Mouse (Mus musculus) MEL (cell line): Measurements from ENCODE around the gene Wnt1.

ENCODE experiments used
- CTCF ChIP-seq, 3 experiments: IDR thresholded peaks in 2 of 3; conservative IDR thresholded peaks in 1 of 3; 2 replicates each; pipeline ENCODE4 v1.5.1; 2011 to 2012; ENCODE audit warnings: low read length in 3 of 3, low read depth in 2 of 3, mild to moderate bottlenecking in 2 of 3, improper control_type of control experiment in 1 of 3, inconsistent platforms in 1 of 3, mixed read lengths in 1 of 3, moderate library complexity in 1 of 3; ENCODE audit not compliant: control insufficient read depth in 1 of 3, insufficient read depth in 1 of 3, poor library complexity in 1 of 3, severe bottlenecking in 1 of 3
- ELF1 ChIP-seq: IDR thresholded peaks from 2 replicates; pipeline ENCODE4 v1.6.1; 2014; ENCODE audit warnings: low read depth, mild to moderate bottlenecking, inconsistent platforms, low read length, improper control_type of control experiment, moderate library complexity
- EP300 ChIP-seq, 2 experiments: IDR thresholded peaks; 2 replicates each; pipeline ENCODE4 v1.6.1; 2011; ENCODE audit warnings: improper control_type of control experiment in 2 of 2, low read length in 2 of 2, low read depth in 1 of 2, mild to moderate bottlenecking in 1 of 2
- MAX ChIP-seq: IDR thresholded peaks from 2 replicates; pipeline ENCODE4 v1.6.1; 2011; ENCODE audit warnings: low read length, improper control_type of control experiment
- MEF2A ChIP-seq: IDR thresholded peaks from 2 replicates; pipeline ENCODE4 v1.6.1; 2014; ENCODE audit warnings: low read depth, mild to moderate bottlenecking, inconsistent platforms, low read length, improper control_type of control experiment; ENCODE audit not compliant: poor library complexity, insufficient replicate concordance, severe bottlenecking; ENCODE audit errors: extremely low read depth
- MXI1 ChIP-seq: IDR thresholded peaks from 2 replicates; pipeline ENCODE4 v1.6.1; 2011; ENCODE audit warnings: mild to moderate bottlenecking, low read depth, low read length, improper control_type of control experiment
- MYC ChIP-seq: IDR thresholded peaks from 2 replicates; pipeline ENCODE4 v1.6.1; 2011; ENCODE audit warnings: low read depth, mild to moderate bottlenecking, low read length, improper control_type of control experiment, moderate library complexity
- POLR2A ChIP-seq, 2 experiments: IDR thresholded peaks; 2 replicates each; pipeline ENCODE4 v1.6.1; 2011 to 2012; ENCODE audit warnings: low read length in 2 of 2, mild to moderate bottlenecking in 2 of 2, control low read depth in 1 of 2, improper control_type of control experiment in 1 of 2, low read depth in 1 of 2, moderate library complexity in 1 of 2; ENCODE audit not compliant: control insufficient read depth in 1 of 2, insufficient read depth in 1 of 2, poor library complexity in 1 of 2
- POLR2AphosphoS2 ChIP-seq: IDR thresholded peaks from 2 replicates; pipeline ENCODE4 v1.6.1; 2011; ENCODE audit warnings: low read length, improper control_type of control experiment
- TAL1 ChIP-seq: IDR thresholded peaks from 2 replicates; pipeline ENCODE4 v1.6.1; 2012; ENCODE audit warnings: mild to moderate bottlenecking, inconsistent platforms, low read length, moderate library complexity, mixed read lengths
- USF1 ChIP-seq: IDR thresholded peaks from 2 replicates; pipeline ENCODE4 v1.6.1; 2014; ENCODE audit warnings: low read depth, mild to moderate bottlenecking, inconsistent platforms, low read length, improper control_type of control experiment, moderate library complexity

DNA sequence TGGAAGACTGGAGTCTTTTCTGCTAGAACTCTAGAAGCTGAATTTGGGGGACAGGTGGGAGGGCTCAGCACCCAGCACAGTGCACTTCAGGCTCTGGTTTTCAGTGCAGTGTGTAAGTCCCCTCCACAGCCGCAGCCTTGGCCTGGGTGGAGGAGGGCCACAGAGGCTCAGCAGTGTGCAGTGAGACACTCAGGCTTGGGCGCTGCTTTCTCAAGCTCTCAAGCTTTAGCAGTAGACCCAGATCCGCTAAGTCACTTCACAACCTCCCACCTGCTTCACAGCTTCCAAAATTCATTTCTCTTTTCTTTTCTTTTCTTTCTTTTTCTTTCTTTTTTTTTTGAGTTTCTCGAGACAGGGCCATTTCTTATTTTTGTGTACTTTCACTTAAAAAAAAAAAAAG, 31.3 kb downstream of the Wnt1 start:
- TF ChIP-seq CTCF (IDR thresholded peaks at IDR 0.05 in 2 of 3, conservative IDR thresholded peaks at IDR 0.05 in 1 of 3; ENCODE audit: control insufficient read depth in 1 of 3, insufficient read depth in 1 of 3, low read depth in 2 of 3, low read length in 3 of 3, poor library complexity in 1 of 3, severe bottlenecking in 1 of 3) (no peak), TAL1 (no peak), POLR2A (IDR thresholded peaks at IDR 0.05; ENCODE audit: control insufficient read depth in 1 of 2, insufficient read depth in 1 of 2, low read depth in 1 of 2, low read length in 2 of 2, poor library complexity in 1 of 2) (no peak), USF1 (no peak), MXI1 (no peak), EP300 (IDR thresholded peaks at IDR 0.05; ENCODE audit: low read depth in 1 of 2, low read length in 2 of 2) (no peak), MAX (no peak), MEF2A (no peak), POLR2AphosphoS2 (no peak), MYC (no peak), ELF1 (no peak)
